Mouse (Mus musculus) olfactory bulb, adult 2 months (tissue): ENCODE measurements around the gene Nfil3. TPM values are rescaled to one million over a fixed set of nuclear protein-coding genes. Genes with fewer than 3 reads are reported as not detected.
A peak's percentile ranks its signal among the peaks of the same experiment; 100 is the strongest.

Experiments
- H3K27ac ChIP-seq: fragments of 200-500 bp; 2 replicates; pipeline ENCODE4 v1.5.1; 2012; ENCODE audit warnings: low read depth, low read length; ENCODE audit not compliant: insufficient read depth
- H3K4me1 ChIP-seq: fragments of 200-500 bp; 2 replicates; pipeline ENCODE4 v1.6.1; 2012; ENCODE audit warnings: low read length; ENCODE audit not compliant: control insufficient read depth, insufficient read depth
- H3K4me3 ChIP-seq: fragments of 200-500 bp; 2 replicates; pipeline ENCODE4 v1.5.1; 2012; ENCODE audit warnings: mild to moderate bottlenecking, low read depth, low read length, moderate library complexity; ENCODE audit not compliant: insufficient read depth
- CTCF ChIP-seq: fragments of 200-500 bp; IDR thresholded peaks from 2 replicates; pipeline ENCODE4 v1.5.1; 2012; ENCODE audit warnings: low read depth, mild to moderate bottlenecking, low read length, moderate library complexity; ENCODE audit not compliant: insufficient read depth
- POLR2A ChIP-seq: fragments of 200-500 bp; IDR thresholded peaks from 2 replicates; pipeline ENCODE4 v1.6.1; 2012; ENCODE audit warnings: mild to moderate bottlenecking, low read depth, low read length, moderate library complexity; ENCODE audit not compliant: insufficient read depth
- WGBS: fragments of 180-500 bp; shearing (Covaris S2); methylation state at CpG from one replicate; pipeline ENCODE4 v1.1.7; 2018; 5-methylcytosine and 5-hydroxymethylcytosine counted together
- polyA plus RNA-seq: library from polyadenylated mRNA; stranded (reverse); fragments of >200 nt; gene quantifications from 2 replicates; pipeline ENCODE4 v1.2.4, GENCODE M21; 2012; ENCODE audit warnings: low replicate concordance; ENCODE audit not compliant: missing spikeins, insufficient read depth, insufficient read length

The Nfil3 gene
- polyA plus RNA-seq, 1 experiment, result not detected

GRCm38 (mm10) chr13:52978321-52978981 lies 2.4 kb downstream of the Nfil3 start:
- peaks cover 23% of the 10 kb centered on the region for H3K4me1 ChIP-seq
- under 1% methylated on average over 61 of the region's 64 CpGs for WGBS
- peak; percentile 28; the same call in 1 of the 2 replicates for TF ChIP-seq POLR2A
- TF ChIP-seq CTCF, result no peak
- peak overlapping the region; percentile 89 for H3K27ac ChIP-seq
- peak overlapping the region; percentile 60 for H3K4me3 ChIP-seq

- Histone ChIP-seq H3K4me1 (peaks cover 28% of the 10 kb centered on the region), H3K4me3 (peak overlapping the region; percentile 34), H3K27ac (peak overlapping the region; percentile 89)
- TF ChIP-seq CTCF (no peak), POLR2A (no peak)
- WGBS, result 22% methylated on average over 4 of the region's 4 CpGs
Measured at GRCm38 (mm10) chr13:52977757-52978156, 3.1 kb downstream of the Nfil3 start.

GRCm38 (mm10) chr13:52977221-52977609 lies 3.7 kb downstream of the Nfil3 start:
- TF ChIP-seq POLR2A (no peak), CTCF (no peak)
- Histone ChIP-seq H3K27ac (peak overlapping the region; percentile 82), H3K4me1 (peaks cover 29% of the 10 kb centered on the region), H3K4me3 (peak overlapping the region; percentile 20)
- WGBS, result 55% methylated on average over 9 of the region's 9 CpGs

- peak overlapping the region; percentile 82 for H3K27ac ChIP-seq
- TF ChIP-seq CTCF (no peak), POLR2A (no peak)
- WGBS, result 12% methylated on average over 16 of the region's 16 CpGs
- H3K4me3 ChIP-seq, result peak overlapping the region; percentile 22
- peaks cover 26% of the 10 kb centered on the region for H3K4me1 ChIP-seq
Measured at GRCm38 (mm10) chr13:52976510-52977220, 4.2 kb downstream of the Nfil3 start.

- Histone ChIP-seq H3K4me1 (peaks cover 22% of the 10 kb centered on the region), H3K4me3 (no peak overlapping the region), H3K27ac (peak overlapping the region; percentile 71)
- 13% methylated on average over 8 of the region's 8 CpGs for WGBS
- TF ChIP-seq CTCF, result no peak
- TF ChIP-seq POLR2A, result no peak
Measured at GRCm38 (mm10) chr13:52976130-52976509, 4.8 kb downstream of the Nfil3 start.

GRCm38 (mm10) chr13:52974676-52975075 lies 6.2 kb downstream of the Nfil3 start:
- no peak for TF ChIP-seq CTCF
- TF ChIP-seq POLR2A, result no peak
- WGBS, result 33% methylated on average over 3 of the region's 3 CpGs

GRCm38 (mm10) chr13:52973427-52973826 lies 7.4 kb downstream of the Nfil3 start:
- 49% methylated on average over 10 of the region's 10 CpGs for WGBS
- no peak overlapping the region for H3K27ac ChIP-seq

More at GRCm38 (mm10) chr13:52974676-52975075, 6.2 kb downstream of the Nfil3 start:
- H3K4me1 ChIP-seq, result peaks cover 24% of the 10 kb centered on the region
- no peak overlapping the region for H3K27ac ChIP-seq
- no peak overlapping the region for H3K4me3 ChIP-seq

GRCm38 (mm10) chr13:52972626-52973025 lies 8.2 kb downstream of the Nfil3 start:
- Histone ChIP-seq H3K4me1 (peaks cover 35% of the 10 kb centered on the region), H3K27ac (no peak overlapping the region), H3K4me3 (no peak overlapping the region)
- WGBS, result 96% methylated on average over 3 of the region's 3 CpGs
- TF ChIP-seq POLR2A, result no peak
- no peak for TF ChIP-seq CTCF

More at GRCm38 (mm10) chr13:52973427-52973826, 7.4 kb downstream of the Nfil3 start:
- H3K4me3 ChIP-seq, result no peak overlapping the region
- peaks cover 30% of the 10 kb centered on the region for H3K4me1 ChIP-seq
- no peak for TF ChIP-seq CTCF
- no peak for TF ChIP-seq POLR2A

GRCm38 (mm10) chr13:52970876-52971275 lies 10.0 kb downstream of the Nfil3 start:
- TF ChIP-seq CTCF (no peak), POLR2A (no peak)
- H3K4me1 ChIP-seq, result peaks cover 30% of the 10 kb centered on the region
- H3K4me3 ChIP-seq, result no peak overlapping the region
- 69% methylated on average over 6 of the region's 6 CpGs for WGBS
- H3K27ac ChIP-seq, result no peak overlapping the region
